Mouse (Mus musculus) cerebellum, adult 2 months (tissue): Measurements from ENCODE around the gene P3h3. TPM values are rescaled to one million over a fixed set of nuclear protein-coding genes. Genes with fewer than 3 reads are reported as not detected.
A peak's percentile ranks its signal among the peaks of the same experiment; 100 is the strongest.

Experiments
- DNase-seq, 2 experiments: peaks; one replicate each; pipeline ENCODE4 v3.0.0; 2021
- H3K27ac ChIP-seq: fragments of 200-500 bp; 2 replicates; pipeline ENCODE4 v1.5.1; 2012; ENCODE audit warnings: low read length, control low read depth, inconsistent platforms; ENCODE audit not compliant: insufficient read depth
- H3K27me3 ChIP-seq: fragments of 200-500 bp; 2 replicates; pipeline ENCODE4 v1.6.1; 2012; ENCODE audit warnings: inconsistent platforms, mild to moderate bottlenecking, low read length, moderate library complexity; ENCODE audit not compliant: control insufficient read depth, insufficient read depth
- H3K4me1 ChIP-seq: fragments of 200-500 bp; 2 replicates; pipeline ENCODE4 v1.6.1; 2011; ENCODE audit warnings: low read length; ENCODE audit not compliant: control insufficient read depth, insufficient read depth
- H3K4me3 ChIP-seq: fragments of 200-500 bp; replicated peaks from 2 replicates; pipeline ENCODE3; 2011; ENCODE audit warnings: mild to moderate bottlenecking, low read depth, low read length, control low read depth; ENCODE audit not compliant: insufficient read depth
- CTCF ChIP-seq: fragments of 200-500 bp; IDR thresholded peaks from 2 replicates; pipeline ENCODE4 v1.5.1; 2011; ENCODE audit warnings: low read depth, mild to moderate bottlenecking, control low read depth, low read length, moderate library complexity, borderline replicate concordance; ENCODE audit not compliant: insufficient read depth
- POLR2A ChIP-seq: fragments of 200-500 bp; IDR thresholded peaks from 2 replicates; pipeline ENCODE4 v1.6.1; 2011; ENCODE audit warnings: low read length, control low read depth, borderline replicate concordance; ENCODE audit not compliant: insufficient read depth
- WGBS: fragments of 180-500 bp; shearing (Covaris S2); methylation state at CpG from one replicate; pipeline ENCODE4 v1.1.7; 2018; 5-methylcytosine and 5-hydroxymethylcytosine counted together
- polyA plus RNA-seq: library from polyadenylated mRNA; depleted of rRNA; stranded (reverse); fragments of >200 nt; gene quantifications from 2 replicates; pipeline ENCODE4 v1.2.3, GENCODE M21; 2012

P3h3 gene
- polyA plus RNA-seq, 1 experiment, result 106 TPM

DNA sequence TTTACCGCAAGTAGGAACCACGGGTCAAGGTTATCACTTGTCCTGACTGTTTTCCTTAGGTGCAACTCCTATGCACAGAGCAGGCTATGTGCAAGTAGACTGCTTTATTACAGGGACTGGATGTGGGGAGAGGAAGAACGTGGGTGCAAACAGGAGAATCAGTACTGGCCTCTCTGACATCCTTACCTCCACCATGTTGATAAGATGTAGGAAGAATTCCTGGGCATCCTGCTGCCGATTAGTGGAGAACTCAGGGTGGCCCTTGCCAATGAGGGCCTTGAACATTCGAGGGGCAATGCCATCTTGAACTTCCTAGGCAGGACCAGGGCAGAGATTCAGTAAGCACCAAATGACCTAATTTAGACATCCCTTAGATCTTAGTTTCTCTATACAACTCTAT, 36.7 kb downstream of the P3h3 start:
- Histone ChIP-seq H3K27me3 (no peaks in the 10 kb centered on the region), H3K4me3 (no peak overlapping the region), H3K4me1 (no peaks in the 10 kb centered on the region), H3K27ac (no peak overlapping the region)
- no peak for DNase-seq
- TF ChIP-seq CTCF (no peak), POLR2A (no peak)
- WGBS, result 93% methylated on average over 5 of the region's 5 CpGs

- peaks cover 5% of the 10 kb centered on the region for H3K4me1 ChIP-seq
- no peaks in the 10 kb centered on the region for H3K27me3 ChIP-seq
- 91% methylated on average over 8 of the region's 8 CpGs for WGBS
- no peak for TF ChIP-seq CTCF
- no peak for TF ChIP-seq POLR2A
- H3K27ac ChIP-seq, result no peak overlapping the region
- H3K4me3 ChIP-seq, result no peak overlapping the region
- no peak for DNase-seq
These were observed 39.6 kb downstream of the P3h3 start for GRCm38 (mm10) chr6:124817971-124818370.

DNA sequence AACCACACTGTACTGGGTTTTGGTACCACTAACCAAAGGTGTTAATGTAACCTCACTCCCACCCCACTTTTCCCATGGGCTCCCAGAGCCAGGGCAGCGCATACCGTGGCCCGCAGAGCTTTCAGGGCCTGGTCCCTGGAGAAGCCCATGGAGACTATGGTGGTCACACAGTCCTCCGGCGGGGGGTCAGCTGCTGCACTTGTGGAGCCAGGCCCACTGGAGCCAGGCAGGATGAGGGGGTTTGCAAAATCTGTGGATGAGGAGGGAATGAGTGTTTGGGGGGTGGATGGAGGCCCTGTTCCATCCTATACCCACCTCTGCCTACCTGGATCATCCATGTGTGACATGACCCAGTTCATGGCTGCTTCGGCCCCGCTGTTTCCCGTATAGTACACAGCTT, 40.0 kb downstream of the P3h3 start:
- 94% methylated on average over 8 of the region's 8 CpGs for WGBS
- H3K27me3 ChIP-seq, result no peaks in the 10 kb centered on the region
- no peak for DNase-seq
- no peak for TF ChIP-seq CTCF
- no peak for TF ChIP-seq POLR2A
- H3K4me1 ChIP-seq, result peaks cover 5% of the 10 kb centered on the region
- no peak overlapping the region for H3K4me3 ChIP-seq
- no peak overlapping the region for H3K27ac ChIP-seq

- no peak for TF ChIP-seq POLR2A
- TF ChIP-seq CTCF, result no peak
- H3K27ac ChIP-seq, result no peak overlapping the region
- no peak overlapping the region for H3K4me3 ChIP-seq
- H3K4me1 ChIP-seq, result peaks cover 8% of the 10 kb centered on the region
- DNase-seq, result no peak
- no peaks in the 10 kb centered on the region for H3K27me3 ChIP-seq
- WGBS, result 93% methylated on average over 11 of the region's 11 CpGs
These were observed 40.4 kb downstream of the P3h3 start for GRCm38 (mm10) chr6:124817125-124817524.

DNA sequence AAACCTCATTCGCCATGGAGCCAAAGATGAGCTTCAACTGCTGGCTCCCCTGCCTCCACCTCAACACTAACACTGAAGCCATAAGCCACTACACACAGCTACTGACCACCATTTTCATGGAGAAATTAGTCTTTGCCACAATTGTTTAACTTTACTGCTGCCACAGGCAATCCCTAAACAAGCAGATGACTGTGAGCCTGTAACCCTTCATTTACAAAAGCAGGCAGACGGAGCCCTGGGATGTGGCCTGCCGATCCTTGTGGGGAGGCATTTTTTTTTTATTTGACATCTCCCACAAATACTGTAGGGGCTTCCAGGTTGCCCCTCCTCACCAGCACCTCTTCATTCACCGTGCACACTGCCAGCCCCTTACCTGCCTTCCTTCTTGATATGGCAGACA, 40.9 kb downstream of the P3h3 start:
- TF ChIP-seq POLR2A, result no peak
- no peak for TF ChIP-seq CTCF
- Histone ChIP-seq H3K27ac (no peak overlapping the region), H3K27me3 (no peaks in the 10 kb centered on the region), H3K4me1 (peaks cover 13% of the 10 kb centered on the region), H3K4me3 (no peak overlapping the region)
- WGBS, result 83% methylated on average over 4 of the region's 4 CpGs
- no peak for DNase-seq

GRCm38 (mm10) chr6:124814858-124815774, 42.4 kb downstream of the P3h3 start:
- H3K27ac ChIP-seq, result no peak overlapping the region
- no peak for TF ChIP-seq POLR2A
- TF ChIP-seq CTCF, result no peak
- no peak overlapping the region for H3K4me3 ChIP-seq
- peak in 1 of 2 experiments; percentile 35 for DNase-seq
- H3K27me3 ChIP-seq, result no peaks in the 10 kb centered on the region
- whole genome bisulfite sequencing, result 62% methylated on average over 9 of the region's 9 CpGs
- peaks cover 16% of the 10 kb centered on the region for H3K4me1 ChIP-seq

DNA sequence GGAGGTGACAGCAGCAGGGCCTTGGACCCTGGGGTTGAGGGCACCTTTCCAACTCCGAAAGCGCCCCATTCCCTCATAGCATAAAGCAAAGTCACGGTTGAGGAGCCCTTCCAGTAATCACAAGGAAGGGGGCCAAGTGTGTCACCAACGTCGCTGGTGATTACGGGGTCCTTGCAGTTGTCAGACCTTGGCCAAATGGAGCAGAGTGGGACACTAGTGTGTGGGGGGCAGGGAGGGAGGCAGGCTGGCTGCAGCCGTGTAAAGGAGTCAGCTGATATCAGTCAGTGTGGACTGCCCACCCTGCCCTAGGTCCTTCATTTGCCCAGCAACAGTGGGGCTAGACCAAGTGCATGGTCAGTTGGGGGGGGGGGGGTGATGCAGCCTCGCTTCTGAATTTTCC, 43.1 kb downstream of the P3h3 start:
- H3K4me3 ChIP-seq, result peak overlapping the region; percentile 83
- peak overlapping the region; percentile 78 for H3K27ac ChIP-seq
- no peak for DNase-seq
- TF ChIP-seq CTCF (no peak), POLR2A (no peak)
- WGBS, result under 1% methylated on average over 8 of the region's 8 CpGs
- no peaks in the 10 kb centered on the region for H3K27me3 ChIP-seq
- H3K4me1 ChIP-seq, result peaks cover 21% of the 10 kb centered on the region

DNA sequence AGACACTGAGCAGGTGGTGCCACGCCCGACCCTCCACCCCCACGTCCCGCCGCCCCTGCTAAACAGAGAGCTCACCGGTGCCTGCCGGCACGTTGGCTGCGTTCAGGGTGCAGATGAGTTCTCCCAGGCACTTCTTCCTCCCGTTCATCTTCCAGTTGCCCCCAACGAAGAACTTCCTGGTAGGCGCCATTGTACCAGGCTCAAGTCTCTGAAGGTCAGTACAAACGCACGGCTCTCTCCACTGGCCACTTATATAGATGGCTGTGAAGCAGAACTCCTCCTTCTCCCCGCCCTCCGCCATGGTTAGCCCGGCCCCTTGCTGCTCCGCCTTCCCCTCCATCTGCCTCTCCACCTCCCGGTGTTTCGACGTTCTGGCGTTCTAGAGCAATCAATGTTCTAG, 43.6 kb downstream of the P3h3 start, which contains the start of gene Tpi1:
Tpi1 (minus strand) TSS at position 364 of the 400 bp plus-strand sequence.
- Histone ChIP-seq H3K4me1 (peaks cover 21% of the 10 kb centered on the region), H3K4me3 (peak within 1 kb of the TSS; percentile 83), H3K27ac (peak within 1 kb of the TSS; percentile 80), H3K27me3 (no peaks in the 10 kb centered on the region)
- TF ChIP-seq CTCF, result no peak
- TF ChIP-seq POLR2A, result peak; percentile 99; the same call in 1 of the 2 replicates
- under 1% methylated on average over 22 of the region's 22 CpGs for WGBS
- peak; percentile 94 for DNase-seq
